Mouse (Mus musculus) thymus, postnatal 4 days (tissue): ENCODE measurements around the gene Gm6176.
"Not testable (repeated sequence)": the region's sequence is repeated elsewhere in the genome, so short reads cannot be mapped to it uniquely, and the experiment has no call there.

Experiments used
- DNase-seq: peaks from one replicate; pipeline ENCODE4 v3.0.0; 2021

Gm6176 gene

GRCm38 (mm10) chr7:22056205-22056604 lies at the start of gene Gm6176:
Gene Gm6176 (minus strand): TSS chr7:22056305.
- not testable (repeated sequence) for DNase-seq

GRCm38 (mm10) chr7:22068757-22069156 lies 12.7 kb upstream of the Gm6176 start, which contains the start of gene Vmn1r139:
Gene Vmn1r139 (plus strand): TSS chr7:22069057.
- DNase-seq = not testable (repeated sequence)

GRCm38 (mm10) chr7:22028797-22029196 lies 27.3 kb downstream of the Gm6176 start, which contains the start of gene Vmn1r138:
Gene Vmn1r138 (minus strand): TSS chr7:22028897.
- DNase-seq = not testable (repeated sequence)
